Mouse (Mus musculus) left cerebral cortex, adult 18-20 months (tissue): Measurements from ENCODE around the gene Spint2. TPM values are rescaled to one million over a fixed set of nuclear protein-coding genes. Genes with fewer than 3 reads are reported as not detected.

Source experiments
- DNase-seq, 2 experiments: peaks; one replicate each; pipeline ENCODE4 v3.0.0; 2021 to 2022; ENCODE audit warnings: low spot score in 2 of 2, mixed read lengths in 1 of 2
- long read RNA-seq, 2 experiments: library from polyadenylated mRNA; stranded (forward); transcript quantifications; one replicate each; pipeline ENCODE4 v2.0.0; 2021
- total RNA-seq, 2 experiments: library from RNA; stranded (reverse); gene quantifications; 2 replicates each; pipeline ENCODE4 v1.2.3; 2021

The Spint2 gene
- total RNA-seq, result 10 to 100 TPM; 27.6 to 33.5 TPM
- long read RNA-seq, experiment 1, transcript Spint2-202 (6 exons, 1,211 nt), result major isoform, 25 of 34 reads
- long read RNA-seq, experiment 1, partial matches to known transcripts, result 1 of 34 reads
- long read RNA-seq, experiment 1, other reads (novel, unspliced or antisense), result 3 of 34 reads
- long read RNA-seq, experiment 2, transcript Spint2-202 (6 exons, 1,211 nt), result major isoform, 17 of 25 reads
- long read RNA-seq, experiment 2, partial matches to known transcripts, result 2 of 25 reads
- long read RNA-seq, experiment 2, other reads (novel, unspliced or antisense), result 2 of 25 reads

- DNase-seq, result peak in 1 of 2 experiments; percentile 36
These were observed at the start of gene Spint2 for GRCm38 (mm10) chr7:29281201-29282073. Gene Spint2, minus strand, starts transcription at chr7:29281912.

DNA sequence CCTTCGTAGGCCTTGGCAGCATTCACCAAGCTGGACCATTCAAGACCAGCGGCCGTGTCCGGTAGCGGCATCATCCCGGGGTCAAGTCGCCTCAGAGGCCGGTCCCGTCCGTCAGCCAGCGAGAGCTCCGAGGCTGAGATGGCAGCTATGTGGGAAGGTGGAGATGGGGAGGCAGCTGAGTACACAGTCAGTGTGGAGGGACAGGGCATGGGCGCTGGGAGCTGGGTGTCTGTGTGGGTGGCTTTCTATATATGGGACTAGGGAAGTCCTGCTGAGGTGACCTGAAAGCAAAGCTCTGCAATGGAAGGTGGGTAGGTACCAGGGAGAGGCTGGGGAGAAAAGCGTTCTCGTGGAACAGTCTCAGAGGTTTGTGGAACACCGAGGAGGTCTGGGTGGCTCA, 47.3 kb upstream of the Spint2 start:
- no peak for DNase-seq

DNA sequence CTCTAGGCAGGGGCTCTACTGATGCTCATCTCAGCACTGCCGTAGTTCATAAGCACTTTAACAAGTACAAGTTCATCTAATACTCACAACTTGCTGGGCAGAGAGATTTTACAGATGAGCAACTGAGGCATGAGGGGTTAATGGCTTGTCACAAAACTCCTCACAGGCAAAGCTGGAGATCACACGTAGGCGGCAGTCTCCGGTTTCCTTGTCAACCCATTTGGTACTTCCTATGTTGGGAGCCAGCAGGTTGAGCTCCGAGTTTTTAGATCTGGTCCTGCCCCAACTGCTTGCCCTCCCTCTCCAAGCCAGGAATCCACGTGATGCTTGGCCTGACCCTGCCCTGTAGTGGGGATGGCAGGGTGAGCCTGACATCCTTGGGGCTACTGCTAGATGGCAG, 45.4 kb upstream of the Spint2 start:
- DNase-seq, result no peak

GRCm38 (mm10) chr7:29319337-29320307, 37.9 kb upstream of the Spint2 start:
- DNase-seq, result no peak

- peak; percentile 59 to 78 for DNase-seq
These were observed 36.6 kb upstream of the Spint2 start for GRCm38 (mm10) chr7:29318115-29318911.

- no peak for DNase-seq
These were observed 35.8 kb upstream of the Spint2 start for GRCm38 (mm10) chr7:29317558-29317957.

DNA sequence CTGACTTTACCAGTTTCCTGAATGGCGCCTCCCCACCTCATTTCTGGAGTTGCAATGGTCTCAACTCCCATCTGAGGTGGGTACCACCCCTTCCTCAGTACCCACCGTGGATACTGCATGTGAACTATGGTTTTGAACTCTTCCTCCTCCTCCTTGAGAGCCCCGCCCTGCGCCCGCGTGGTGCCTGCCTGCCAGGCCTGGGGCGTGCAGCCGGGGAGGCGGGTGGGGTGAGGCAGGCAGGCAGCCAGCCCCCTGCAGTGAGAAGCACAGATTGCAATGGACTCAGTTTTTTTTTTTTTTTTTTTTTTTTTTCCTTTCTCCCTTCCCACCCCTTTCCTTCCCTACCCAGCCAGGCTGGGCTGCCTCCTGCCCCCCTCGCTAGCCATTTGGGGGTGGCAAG, 35.3 kb upstream of the Spint2 start:
- DNase-seq, result peak; percentile 70 to 82

DNA sequence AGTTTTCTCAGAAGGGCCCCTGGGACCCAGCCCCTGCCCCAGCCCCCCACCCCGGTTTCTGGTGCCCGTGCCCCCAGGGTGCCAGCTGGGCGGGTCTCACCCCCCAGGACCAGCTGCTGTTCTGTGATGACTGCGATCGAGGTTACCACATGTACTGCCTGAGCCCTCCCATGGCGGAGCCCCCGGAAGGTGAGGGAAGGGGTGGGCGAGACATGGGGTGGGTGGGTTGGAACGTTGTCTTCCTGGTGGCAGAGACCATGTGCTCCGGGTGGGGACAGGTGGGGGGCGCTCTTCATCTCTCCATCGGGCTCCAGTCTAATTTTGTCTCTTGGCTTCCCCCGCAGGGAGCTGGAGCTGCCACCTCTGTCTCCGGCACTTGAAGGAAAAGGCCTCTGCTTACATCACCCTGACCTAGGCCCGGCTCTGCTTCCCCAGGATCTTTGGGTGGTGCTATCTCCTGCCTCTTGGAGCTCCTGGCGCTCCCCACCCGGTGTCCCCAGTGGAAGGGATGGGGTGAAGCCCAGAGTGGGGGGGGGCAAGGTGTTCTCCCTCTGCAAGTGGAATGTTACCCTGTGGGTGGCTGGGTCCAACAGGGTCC, 34.5 kb upstream of the Spint2 start:
- DNase-seq, result peak; percentile 42 to 65

GRCm38 (mm10) chr7:29314844-29315628, 33.3 kb upstream of the Spint2 start:
- peak; percentile 54 to 76 for DNase-seq

- DNase-seq, result no peak
These were observed 32.0 kb upstream of the Spint2 start for GRCm38 (mm10) chr7:29313572-29314261.

- peak; percentile 54 to 74 for DNase-seq
These were observed 31.3 kb upstream of the Spint2 start for GRCm38 (mm10) chr7:29313051-29313450.

- no peak for DNase-seq
These were observed 28.0 kb upstream of the Spint2 start for GRCm38 (mm10) chr7:29309749-29310148.

- DNase-seq, result peak; percentile 77 to 85
These were observed 27.6 kb upstream of the Spint2 start for GRCm38 (mm10) chr7:29309221-29309721.

DNA sequence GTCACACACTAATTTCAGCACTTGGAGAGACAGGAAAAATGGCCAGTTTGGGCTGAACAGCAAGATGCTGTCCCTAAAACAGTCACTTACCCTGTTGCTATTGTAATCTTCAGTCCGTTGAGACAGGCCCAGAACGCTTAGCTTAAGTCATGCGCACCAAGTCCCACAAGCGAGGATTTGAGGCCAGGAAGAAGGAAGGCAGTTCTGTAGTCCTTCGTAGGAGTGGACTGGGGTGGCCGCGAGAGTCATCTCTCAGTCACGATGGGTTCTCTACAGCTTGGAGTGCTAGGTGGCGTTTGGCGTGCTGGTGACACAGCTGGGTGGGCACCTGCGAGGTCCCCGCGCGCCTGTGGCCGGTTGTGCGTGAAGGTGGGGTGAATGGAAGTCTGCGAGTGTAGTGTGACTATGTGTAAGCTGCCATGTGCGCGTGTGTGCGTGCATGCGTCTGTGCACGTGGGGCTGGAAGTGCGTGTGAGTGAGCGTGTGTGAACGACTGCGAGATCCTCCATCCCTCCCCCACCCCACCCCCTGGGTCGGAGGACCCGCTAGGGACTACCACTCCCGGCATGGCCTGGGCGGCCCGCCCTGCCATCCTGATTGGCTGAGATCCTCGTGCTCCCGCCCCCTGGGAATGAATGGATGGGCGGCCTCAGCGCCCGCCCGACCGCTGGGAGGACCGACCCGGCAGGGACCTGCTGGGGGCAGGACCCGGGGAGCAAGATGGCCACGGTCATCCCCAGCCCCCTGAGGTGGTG, 25.8 kb upstream of the Spint2 start:
- peak; percentile 95 to 97 for DNase-seq

- no peak for DNase-seq
These were observed 24.9 kb upstream of the Spint2 start for GRCm38 (mm10) chr7:29306619-29307018.

DNA sequence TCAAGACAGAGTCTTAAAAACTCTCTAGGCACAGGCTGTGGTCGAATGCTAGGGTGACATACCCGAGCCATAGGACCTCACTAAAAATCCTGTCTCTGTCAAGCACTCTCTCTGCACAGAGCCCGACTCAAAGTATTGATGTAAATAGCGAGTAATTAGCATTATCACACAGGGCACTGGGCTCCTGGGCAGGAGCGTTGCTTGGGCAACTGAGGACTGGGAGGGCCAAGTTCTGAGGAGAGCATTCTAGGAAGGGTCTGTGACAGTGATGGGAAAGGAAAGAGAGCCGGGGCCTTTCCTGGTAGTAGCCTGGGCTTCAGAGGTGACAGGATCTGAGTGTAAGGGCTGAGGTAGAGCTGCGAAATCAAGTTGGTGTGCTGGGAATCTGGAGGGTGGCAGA, 24.4 kb upstream of the Spint2 start:
- no peak for DNase-seq

DNA sequence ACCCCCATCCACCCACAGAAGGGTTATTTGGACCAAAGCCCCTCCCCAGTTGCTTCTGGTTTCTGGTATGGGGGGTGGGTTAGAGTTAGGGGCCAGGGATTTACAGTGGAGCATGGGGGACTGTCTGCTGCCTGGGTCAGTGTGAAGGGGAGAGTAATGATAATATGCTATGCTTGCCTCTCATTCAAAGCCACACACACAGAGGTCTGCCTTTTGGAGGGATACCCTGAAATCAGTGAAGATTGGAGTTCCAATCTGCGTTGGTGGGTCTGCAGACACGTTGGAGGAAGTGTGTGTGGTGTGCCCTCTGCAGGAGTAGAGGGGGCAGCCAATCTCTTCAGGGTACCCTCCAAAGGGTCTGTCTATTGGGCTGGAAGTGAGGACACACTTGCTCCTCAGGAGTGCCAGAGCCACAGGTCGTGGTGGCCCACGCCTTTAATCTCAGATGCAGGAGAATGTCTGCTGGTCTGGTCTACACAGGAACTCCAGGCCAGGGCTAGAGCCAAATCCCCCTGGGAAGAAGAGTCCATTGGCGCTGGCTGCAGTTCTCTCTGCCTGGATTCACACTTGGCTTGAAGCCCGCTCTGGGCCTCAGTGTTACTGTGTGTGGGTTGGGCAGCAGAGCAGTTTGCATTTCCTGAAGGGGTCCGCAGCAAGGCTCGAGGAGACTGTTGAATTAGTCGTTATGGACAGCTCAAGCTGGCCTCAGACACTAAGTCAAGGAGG, 23.7 kb upstream of the Spint2 start:
- DNase-seq, result no peak
